Mouse (Mus musculus) urinary bladder, adult 2 months (tissue): ENCODE measurements around the gene Afap1l2. TPM values are rescaled to one million over a fixed set of nuclear protein-coding genes. Genes with fewer than 3 reads are reported as not detected.

Source experiments
- DNase-seq: peaks from one replicate; pipeline ENCODE4 v3.0.0; 2022; ENCODE audit warnings: low spot score
- polyA plus RNA-seq: library from polyadenylated mRNA; depleted of rRNA; stranded (reverse); fragments of >200 nt; gene quantifications from 2 replicates; pipeline ENCODE4 v1.2.3, GENCODE M21; 2012

Afap1l2 gene
- polyA plus RNA-seq, 1 experiment: 11.4 TPM

DNA sequence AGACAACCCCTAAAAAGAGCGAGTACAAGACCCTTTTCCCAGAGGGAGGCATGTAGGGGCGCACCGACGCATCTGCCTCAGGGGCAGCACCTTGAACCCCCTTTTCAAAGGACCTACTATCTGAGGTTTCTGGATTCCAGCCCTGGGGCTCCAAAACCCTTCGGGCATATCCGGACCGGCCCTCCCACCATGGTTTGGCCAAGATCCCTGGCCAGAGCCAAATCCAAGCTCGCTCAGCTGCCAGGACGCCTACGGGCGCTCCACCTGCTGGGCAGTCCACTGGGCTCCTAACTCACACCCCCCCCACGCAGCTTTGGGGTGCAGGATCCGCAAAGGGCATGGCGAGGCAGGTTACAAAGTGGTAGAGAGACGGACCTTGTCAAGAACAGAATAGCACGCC lies 737 bp downstream of the Afap1l2 start:
- no peak for DNase-seq

GRCm38 (mm10) chr19:57006841-57007240 lies 1.2 kb downstream of the Afap1l2 start:
- no peak for DNase-seq

GRCm38 (mm10) chr19:57005062-57005461 lies 3.0 kb downstream of the Afap1l2 start:
- no peak for DNase-seq

DNA sequence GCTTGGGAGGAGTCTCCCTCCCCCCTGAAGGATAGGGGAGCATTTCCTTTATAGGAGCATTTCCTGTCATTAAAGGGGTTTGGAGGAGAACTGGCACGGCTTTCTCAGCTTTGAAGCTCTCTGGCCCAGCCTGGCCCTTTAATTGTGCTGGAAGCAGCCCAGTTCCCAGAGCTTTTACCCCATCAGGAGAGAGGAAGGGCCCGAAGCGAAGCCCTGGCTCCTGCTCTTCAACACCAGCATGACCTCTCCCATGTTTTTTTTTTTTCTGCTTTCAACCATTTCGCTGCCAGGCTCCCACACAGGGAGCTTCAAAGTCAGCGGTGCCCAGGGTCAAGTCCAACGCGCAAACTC lies 4.6 kb downstream of the Afap1l2 start:
- no peak for DNase-seq

DNA sequence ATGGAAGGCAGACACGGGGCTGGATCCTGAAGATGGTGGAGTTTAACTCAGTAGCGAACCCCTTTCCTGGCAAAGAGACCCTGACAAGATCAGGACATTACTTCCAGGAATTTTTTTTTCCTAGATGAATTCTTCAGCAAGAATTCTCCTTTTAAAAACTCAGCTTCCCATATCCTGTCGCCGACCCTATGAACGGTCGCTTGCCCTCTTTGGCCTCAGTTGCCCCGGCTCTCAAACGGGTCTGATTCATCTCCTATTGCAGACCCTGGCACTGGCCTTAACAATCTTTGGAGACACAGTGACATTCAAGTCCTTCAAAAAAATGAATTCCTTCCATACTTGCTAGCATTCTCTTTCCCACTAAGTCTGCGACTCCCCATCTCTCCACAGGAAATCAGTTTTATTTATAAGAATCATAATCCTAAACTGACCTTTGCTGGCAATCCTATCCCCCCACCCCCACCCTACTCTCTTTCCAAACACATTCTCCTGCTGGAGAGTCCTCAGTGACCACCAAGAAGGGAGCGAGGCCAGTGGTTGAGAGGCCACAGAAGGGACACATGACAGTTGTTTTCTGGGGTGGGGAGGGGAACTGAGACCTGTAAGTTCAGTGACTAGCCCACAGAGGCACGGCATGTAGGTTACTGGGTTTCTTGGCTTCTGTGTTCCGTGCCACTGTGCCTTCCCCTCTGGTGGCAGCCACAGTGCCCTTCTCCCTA lies 5.1 kb downstream of the Afap1l2 start:
- no peak for DNase-seq

DNA sequence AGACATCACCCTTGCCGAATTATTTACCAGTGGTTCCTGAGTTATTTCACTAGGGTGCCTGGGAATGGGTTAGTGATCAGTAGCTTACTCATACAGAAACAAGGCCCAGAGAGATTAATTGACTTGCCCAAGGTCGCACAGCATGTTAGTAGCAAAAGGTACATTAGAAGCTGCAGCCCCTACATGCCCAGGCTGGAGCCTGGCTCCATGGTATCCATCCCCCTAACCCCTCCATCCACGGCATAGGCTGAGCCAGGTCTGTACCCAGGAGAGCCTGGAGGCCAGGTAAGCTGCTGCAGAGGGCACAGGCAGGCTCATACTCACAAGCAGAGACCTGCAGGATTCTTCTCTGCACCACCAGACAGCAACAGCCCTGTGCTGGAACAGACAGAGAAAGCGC lies 6.1 kb downstream of the Afap1l2 start:
- DNase-seq: no peak

DNA sequence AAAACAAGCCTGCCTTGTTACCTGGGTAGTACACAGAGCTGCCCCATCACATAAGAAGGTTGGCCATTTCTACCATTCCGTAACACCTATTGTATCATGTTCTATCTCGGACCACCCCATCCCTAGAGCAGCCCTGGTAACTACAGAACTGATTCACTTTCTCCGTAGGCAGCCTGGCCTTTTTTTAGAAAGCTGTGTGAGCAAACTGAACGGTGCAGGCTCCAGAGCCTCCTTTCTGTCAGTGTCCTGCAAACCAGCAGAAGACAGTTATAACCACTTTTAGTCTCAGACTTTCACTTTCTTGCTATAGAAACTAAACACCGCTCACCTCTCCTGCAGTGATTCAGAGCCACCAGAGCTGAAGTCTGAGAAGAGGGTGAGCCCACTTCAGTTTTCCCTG lies 7.4 kb downstream of the Afap1l2 start:
- DNase-seq: no peak

DNA sequence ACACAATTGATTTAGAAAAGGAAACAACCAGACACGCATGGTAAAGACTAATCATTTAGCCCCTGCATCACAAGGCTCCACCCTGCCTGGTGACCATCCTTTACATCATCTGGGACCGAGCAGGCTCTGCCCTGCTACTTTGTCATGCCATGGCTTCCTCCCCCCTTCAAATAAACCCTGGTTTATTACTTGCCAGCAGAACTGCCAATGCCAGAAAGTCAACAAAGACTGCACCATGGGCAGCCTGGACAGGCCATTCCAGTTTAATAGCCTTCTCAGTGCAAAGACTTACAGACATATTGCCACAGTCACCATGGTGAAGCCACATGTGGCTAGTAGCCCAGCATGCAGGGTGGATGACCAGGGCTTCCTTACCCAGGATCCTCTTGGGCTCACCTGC lies 8.2 kb downstream of the Afap1l2 start:
- DNase-seq: no peak

- DNase-seq: no peak
Observed at GRCm38 (mm10) chr19:56998910-56999309, 9.1 kb downstream of the Afap1l2 start.

DNA sequence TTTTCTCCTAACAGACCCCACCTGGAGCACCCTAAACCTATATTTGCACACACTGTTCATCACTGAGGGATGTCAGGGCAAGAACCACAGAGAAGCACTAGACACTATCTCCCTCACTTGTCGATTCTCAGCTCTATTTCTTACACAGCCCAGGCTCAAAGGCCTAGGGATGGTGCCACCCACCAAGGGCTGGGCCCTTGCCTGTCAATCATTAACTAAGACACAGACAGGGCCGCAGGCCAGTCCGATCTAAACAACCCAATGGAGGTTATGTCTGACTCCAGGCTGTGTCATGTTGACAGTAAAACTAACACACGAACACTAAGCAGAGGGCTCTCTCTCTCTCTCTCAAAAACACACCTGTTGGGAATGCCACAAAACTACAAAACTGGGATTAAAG lies 9.7 kb downstream of the Afap1l2 start:
- no peak for DNase-seq

- no peak for DNase-seq
Observed at GRCm38 (mm10) chr19:56997164-56997599, 10.8 kb downstream of the Afap1l2 start.

DNA sequence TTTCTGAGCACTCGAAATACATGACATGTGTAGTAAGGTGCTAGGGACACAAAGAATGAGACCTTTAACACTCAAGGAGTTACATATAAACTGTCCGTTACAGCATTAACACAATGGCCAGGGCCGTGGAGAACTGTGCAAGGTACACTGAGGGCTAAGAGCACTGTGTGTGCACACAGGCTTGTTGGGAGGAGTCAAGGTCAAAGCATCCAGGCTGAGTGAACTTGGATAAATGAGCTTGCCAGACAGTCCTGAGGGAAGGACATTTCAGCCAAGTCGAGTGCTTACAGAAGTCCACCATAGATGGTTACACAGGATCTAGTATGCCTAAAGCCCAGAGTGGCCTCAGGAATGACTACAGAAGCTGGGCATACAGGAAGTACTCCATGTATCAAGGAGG lies 12.6 kb downstream of the Afap1l2 start:
- no peak for DNase-seq

GRCm38 (mm10) chr19:56994653-56995052 lies 13.4 kb downstream of the Afap1l2 start:
- DNase-seq: no peak

GRCm38 (mm10) chr19:56993763-56994162 lies 14.3 kb downstream of the Afap1l2 start:
- DNase-seq: no peak

GRCm38 (mm10) chr19:56992978-56993545 lies 15.0 kb downstream of the Afap1l2 start:
- no peak for DNase-seq

DNA sequence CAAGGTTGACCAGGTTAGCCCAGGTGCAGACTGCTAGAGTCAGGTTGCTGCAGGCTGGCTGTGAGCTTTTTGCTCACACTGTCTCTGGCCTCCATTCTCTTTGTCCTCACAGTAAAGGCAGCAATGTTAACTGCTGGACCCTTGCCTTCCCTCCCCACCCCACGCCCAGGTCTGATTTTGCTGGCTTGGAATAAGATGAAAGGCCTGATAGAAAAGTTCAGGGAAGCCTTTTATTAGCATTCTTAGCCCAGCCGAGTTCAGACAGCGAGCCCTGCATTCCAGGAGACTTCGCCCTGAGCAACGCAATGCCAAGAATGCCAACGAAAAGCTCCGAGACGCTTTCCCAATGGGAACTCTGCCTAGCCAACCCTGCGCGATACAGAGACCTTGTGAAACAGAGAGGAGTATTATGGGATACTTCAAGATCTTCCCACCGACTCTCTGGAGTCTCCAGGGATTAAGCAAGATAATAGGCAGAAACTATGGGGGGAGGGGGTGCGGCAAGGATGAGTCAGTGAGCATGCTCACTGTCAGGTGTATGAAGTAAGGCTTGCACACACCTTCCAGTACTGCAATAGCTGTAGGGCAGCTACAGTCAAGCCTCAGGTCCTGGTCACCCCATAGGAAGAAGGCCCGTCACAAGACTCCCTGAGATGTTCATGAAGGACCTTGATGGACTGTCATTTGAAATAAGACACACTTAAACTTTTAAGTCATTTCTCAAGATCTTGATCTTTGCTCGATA lies 17.5 kb downstream of the Afap1l2 start:
- no peak for DNase-seq

DNA sequence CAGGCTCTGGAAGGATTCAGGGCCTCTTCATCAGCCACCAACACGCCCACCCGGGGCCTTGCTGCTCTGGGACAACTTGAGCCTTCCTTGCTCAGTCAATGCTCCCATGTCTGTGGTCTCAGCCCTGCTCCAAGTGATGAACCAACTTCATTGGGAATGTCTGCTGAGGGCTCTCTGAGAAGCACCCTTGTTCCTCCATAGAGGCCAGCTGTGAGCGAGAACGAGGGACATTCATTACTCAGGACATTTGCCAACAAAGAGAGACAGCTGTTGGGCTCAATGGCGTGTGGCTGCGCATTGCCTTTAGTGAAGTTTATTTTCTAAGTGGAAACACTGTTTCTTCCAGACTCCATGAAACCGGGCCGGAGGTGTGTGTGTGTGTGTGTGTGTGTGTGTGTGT lies 18.9 kb downstream of the Afap1l2 start:
- DNase-seq: no peak

DNA sequence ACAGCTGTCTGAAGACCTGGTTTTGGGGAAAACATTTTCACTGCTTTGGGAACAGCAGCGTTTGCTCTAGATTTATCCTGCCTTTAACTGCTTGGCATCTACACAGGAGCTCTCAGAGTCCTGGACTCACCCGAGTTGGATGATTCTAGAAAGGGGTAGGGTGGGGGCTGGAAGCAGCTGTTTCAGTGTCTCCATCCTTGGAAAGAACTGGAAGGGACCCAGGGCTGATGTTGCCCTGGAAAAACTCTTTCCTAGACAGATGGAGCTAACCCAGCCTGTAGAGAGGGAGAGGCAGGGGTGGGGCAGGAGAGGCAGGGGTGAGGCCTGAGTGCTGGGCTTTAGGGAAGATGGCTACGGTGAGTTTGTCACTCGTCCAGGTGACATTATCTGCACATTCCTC lies 23.8 kb downstream of the Afap1l2 start:
- DNase-seq: no peak

- DNase-seq: no peak
Observed at GRCm38 (mm10) chr19:56983757-56984156, 24.3 kb downstream of the Afap1l2 start.

DNA sequence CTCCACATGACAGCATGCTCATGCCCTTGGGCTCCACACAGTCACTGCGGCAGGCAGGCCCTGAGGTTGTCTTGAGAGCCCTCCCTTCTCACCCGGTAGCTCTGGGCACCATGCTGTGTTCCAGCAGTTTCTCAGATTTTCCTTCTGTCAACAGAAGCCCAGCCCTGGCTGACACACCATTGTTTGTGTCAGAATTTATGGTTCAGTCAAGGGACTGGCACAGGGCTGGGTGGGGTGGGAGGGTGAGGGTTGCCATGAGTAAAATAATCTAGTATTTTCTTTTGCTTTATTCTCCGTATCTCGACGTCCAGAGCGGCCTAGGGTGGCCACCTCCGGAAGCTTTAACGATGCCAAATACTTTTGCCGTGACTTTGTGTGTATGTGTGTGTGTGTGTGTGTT lies 26.3 kb downstream of the Afap1l2 start:
- no peak for DNase-seq

DNA sequence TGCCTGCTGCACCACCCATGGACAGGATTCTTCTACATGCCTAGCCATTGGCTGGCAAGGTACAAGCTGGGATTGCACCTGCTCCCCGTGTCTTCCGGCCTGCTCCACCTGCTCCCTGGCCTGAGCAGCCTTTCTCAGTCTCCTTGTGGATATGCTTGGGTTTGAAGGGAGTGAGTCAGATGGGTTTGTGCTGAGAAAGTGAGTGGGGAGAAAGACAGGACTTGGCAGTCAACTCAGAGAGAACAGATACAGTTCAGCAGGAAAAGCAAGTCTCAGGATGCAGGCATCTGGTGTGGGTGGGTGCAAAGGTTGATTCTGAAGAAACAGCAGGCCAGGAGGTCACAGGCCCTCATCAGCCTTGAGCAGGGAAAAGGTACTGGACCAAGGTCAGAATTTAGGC lies 27.2 kb downstream of the Afap1l2 start:
- DNase-seq: no peak

GRCm38 (mm10) chr19:56976962-56977948 lies 30.8 kb downstream of the Afap1l2 start:
- DNase-seq: peak; percentile 48
